Mouse (Mus musculus) left cerebral cortex, adult 18-20 months (tissue): ENCODE measurements around the gene Acer2. TPM values are rescaled to one million over a fixed set of nuclear protein-coding genes. Genes with fewer than 3 reads are reported as not detected.
A peak's percentile ranks its signal among the peaks of the same experiment; 100 is the strongest.

ENCODE experiments used
- DNase-seq, 2 experiments: peaks; one replicate each; pipeline ENCODE4 v3.0.0; 2021 to 2022; ENCODE audit warnings: low spot score in 2 of 2, mixed read lengths in 1 of 2
- total RNA-seq, 2 experiments: library from RNA; stranded (reverse); gene quantifications; 2 replicates each; pipeline ENCODE4 v1.2.3; 2021

Gene Acer2
- total RNA-seq, 2 experiments from 2014 or later: 4.4 to 9.5 TPM

DNA sequence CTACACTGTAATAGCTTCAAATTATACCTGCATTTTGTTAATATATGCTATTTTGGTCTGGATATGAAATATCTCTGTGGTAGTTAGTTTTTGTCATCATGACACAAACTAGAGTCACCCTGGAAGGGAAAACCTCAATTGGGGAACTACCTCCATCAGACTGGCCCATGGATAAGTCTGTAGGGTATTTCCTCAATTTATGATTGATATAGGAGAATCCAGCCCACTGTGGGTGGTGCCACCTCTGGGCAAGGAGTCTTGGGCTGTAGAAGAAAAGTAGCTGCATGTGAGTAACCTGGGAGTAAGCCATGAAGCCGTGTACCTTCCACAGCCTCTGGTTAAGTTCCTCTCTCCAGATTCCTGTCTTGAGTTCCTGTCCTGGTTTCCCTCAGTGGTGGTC is 74.6 kb downstream of the Acer2 start:
- no peak for DNase-seq

GRCm38 (mm10) chr4:86953519-86953918 is 79.3 kb downstream of the Acer2 start:
- DNase-seq: peak in 1 of 2 experiments; percentile 7

DNA sequence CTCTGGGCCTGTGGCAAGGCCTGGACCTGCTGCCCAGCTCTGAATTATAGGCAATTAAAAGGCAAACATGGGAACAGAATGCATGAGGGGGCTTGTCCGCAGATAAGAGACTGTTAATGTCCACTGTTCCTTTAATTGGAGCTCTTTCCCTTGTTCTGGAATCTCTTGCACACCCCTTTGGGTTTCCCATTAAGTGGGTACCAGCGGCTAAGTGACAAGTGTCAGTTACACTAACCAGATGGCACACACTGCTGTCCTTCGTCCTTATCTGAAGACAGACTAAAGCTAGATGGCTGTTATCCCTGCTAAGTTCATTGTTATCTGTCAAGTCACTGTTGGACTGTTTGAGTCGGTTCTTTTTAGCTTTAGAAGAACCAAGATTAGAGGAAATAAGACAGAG is 81.3 kb downstream of the Acer2 start:
- no peak for DNase-seq

- DNase-seq: peak; percentile 80 to 81
Measured at GRCm38 (mm10) chr4:86957576-86958411, 83.6 kb downstream of the Acer2 start.

DNA sequence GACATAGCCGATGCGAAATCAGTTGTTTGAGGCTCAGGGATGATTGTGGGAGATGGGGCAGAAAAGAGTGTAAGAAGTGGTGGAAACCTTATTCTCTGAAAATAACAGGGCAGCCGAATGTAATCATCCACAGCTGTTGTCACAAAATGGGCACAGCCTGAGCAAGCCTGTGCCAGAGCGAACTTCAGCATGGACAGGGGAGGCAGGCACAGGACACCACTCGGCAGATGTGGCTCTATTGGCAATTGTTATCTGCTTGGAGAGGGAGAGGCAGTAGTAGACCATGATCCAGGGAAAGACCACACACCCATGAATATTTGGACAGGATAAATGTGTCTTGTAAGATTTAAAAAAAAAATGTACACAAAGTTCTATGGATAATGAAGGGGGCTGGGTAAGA is 103.1 kb downstream of the Acer2 start:
- no peak for DNase-seq

Other genes starting within 250 kb of the Acer2 start
- gene Plin2, start 204.3 kb upstream of the Acer2 start, total RNA-seq: 10 to 100 TPM in 1 of 2 experiments, 1 to 10 TPM in 1; 9.4 to 12.4 TPM
- gene Dennd4c, start 125.8 kb upstream of the Acer2 start, total RNA-seq: 10 to 100 TPM; 10.2 to 11.6 TPM
- gene Rps6, start 17.0 kb upstream of the Acer2 start, total RNA-seq: 100 to 1,000 TPM; 437 to 446 TPM